ENCODE assay signal across 8 mouse cellular contexts in the genomic region with DNA sequence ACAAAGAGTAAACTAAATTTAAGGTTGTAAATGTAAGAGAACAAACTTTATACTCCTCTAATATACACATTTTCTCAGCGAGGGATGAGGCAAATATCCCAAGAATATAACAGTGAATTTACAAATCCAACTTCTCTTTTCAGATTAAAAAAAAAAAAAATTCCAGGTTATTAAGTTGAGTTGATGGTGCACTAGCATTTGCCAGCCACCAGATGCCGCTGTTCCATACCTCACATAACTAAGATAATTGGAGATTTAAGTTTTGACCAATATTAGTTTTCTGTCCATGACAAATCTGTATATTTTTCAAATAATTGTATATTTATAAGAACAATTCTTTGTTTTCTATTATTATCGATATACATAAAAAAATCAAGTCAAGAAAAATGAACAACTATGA.
A peak's percentile ranks its signal among the peaks of the same experiment; 100 is the strongest.
DNase-seq lines count a peak whose midpoint lies in the region; ATAC-seq and TF ChIP-seq lines count a peak whose summit lies in the region.

No protein-coding gene starts in this region.

- H3K36me3 ChIP-seq in kidney, postnatal 0 days (ENCODE audit: insufficient read depth, low read length), result no peaks in the 10 kb centered on the region
- H3K36me3 ChIP-seq in kidney, embryonic 16.5 days (ENCODE audit: insufficient read depth, low read length), result no peaks in the 10 kb centered on the region
- no peaks in the 10 kb centered on the region for H3K36me3 ChIP-seq in MEL (ENCODE audit: control insufficient read depth in 1 of 2, insufficient read depth in 2 of 2, low read length in 2 of 2)

- H3K4me1 ChIP-seq in kidney, postnatal 0 days (replicated peaks; ENCODE audit: insufficient read depth, low read length), result no peaks in the 10 kb centered on the region
- no peaks in the 10 kb centered on the region for H3K4me1 ChIP-seq in kidney, embryonic 16.5 days (ENCODE audit: insufficient read depth, low read length)
- no peaks in the 10 kb centered on the region for H3K4me1 ChIP-seq in MEL (ENCODE audit: control insufficient read depth in 1 of 2, insufficient read depth in 2 of 2, low read length in 2 of 2)

- TF ChIP-seq RAD21 in MEL (IDR thresholded peaks at IDR 0.05; ENCODE audit: low read depth, low read length), result peak; percentile 35

- no peak overlapping the region for H3K4me2 ChIP-seq in kidney, postnatal 0 days (ENCODE audit: low read length)
- H3K4me2 ChIP-seq in kidney, embryonic 16.5 days (replicated peaks; ENCODE audit: low read depth, low read length), result no peak overlapping the region

- no peak overlapping the region for H3K27ac ChIP-seq in kidney, postnatal 0 days
- H3K27ac ChIP-seq in kidney, embryonic 16.5 days (ENCODE audit: low read length), result no peak overlapping the region
- no peak overlapping the region for H3K27ac ChIP-seq in MEL (ENCODE audit: control insufficient read depth, low read depth, low read length)

- peak; percentile 85 for TF ChIP-seq CTCF in kidney, postnatal 0 days (IDR thresholded peaks at IDR 0.05; ENCODE audit: low read depth)
- TF ChIP-seq CTCF in MEL (IDR thresholded peaks at IDR 0.05 in 2 of 3, conservative IDR thresholded peaks at IDR 0.05 in 1 of 3; ENCODE audit: control insufficient read depth in 1 of 3, insufficient read depth in 1 of 3, low read depth in 2 of 3, low read length in 3 of 3, poor library complexity in 1 of 3, severe bottlenecking in 1 of 3), result peak; percentile 35 to 57 (median 39); a peak in 4 of 6 replicates

- no peaks in the 10 kb centered on the region for H3K27me3 ChIP-seq in kidney, postnatal 0 days (ENCODE audit: insufficient read depth, low read length)
- no peaks in the 10 kb centered on the region for H3K27me3 ChIP-seq in kidney, embryonic 16.5 days (ENCODE audit: insufficient read depth, low read length)
- H3K27me3 ChIP-seq in MEL (ENCODE audit: control insufficient read depth in 1 of 2, insufficient read depth in 2 of 2, low read length in 2 of 2), result no peaks in the 10 kb centered on the region

- TF ChIP-seq EP300 in MEL (IDR thresholded peaks at IDR 0.05; ENCODE audit: low read depth in 1 of 2, low read length in 2 of 2), result no peak

- WGBS in kidney, postnatal 0 days, result 9% methylated on average over 3 of the region's 3 CpGs
- WGBS in kidney, embryonic 16.5 days, result 9% methylated on average over 3 of the region's 3 CpGs

- no peaks in the 10 kb centered on the region for H3K79me2 ChIP-seq in MEL (ENCODE audit: control insufficient read depth, insufficient read depth, low read length, poor library complexity)

- no peaks in the 10 kb centered on the region for H3K9me3 ChIP-seq in kidney, postnatal 0 days (replicated peaks; ENCODE audit: low read length)
- no peaks in the 10 kb centered on the region for H3K9me3 ChIP-seq in kidney, embryonic 16.5 days (ENCODE audit: low read length)
- H3K9me3 ChIP-seq in MEL (replicated peaks; ENCODE audit: insufficient read depth, low read length), result no peaks in the 10 kb centered on the region

- ATAC-seq in kidney, postnatal 0 days (replicated peaks; ENCODE audit: low FRiP score, low read depth), result no peak
- ATAC-seq in kidney, embryonic 16.5 days (ENCODE audit: low FRiP score, low TSS enrichment), result no peak

- DNase-seq in adrenal gland, postnatal 10 days, result peak; percentile 25
- no peak for DNase-seq in adrenal gland, adult 2 months
- peak; percentile 58 for DNase-seq in kidney, postnatal 0 days (ENCODE audit: low spot score)
- peak; percentile 44 for DNase-seq in MEL (ENCODE audit: low read depth, low spot score)
- DNase-seq in induced T-regulatory cell, adult 2 months (ENCODE audit: low read depth), result peak; percentile 18
- no peak for DNase-seq in spleen, adult 18-20 months
- DNase-seq in urinary bladder, postnatal 4 days (ENCODE audit: low spot score in 2 of 2), result no peak

- no peak overlapping the region for H3K9ac ChIP-seq in kidney, postnatal 0 days (ENCODE audit: low read depth, low read length)
- no peak overlapping the region for H3K9ac ChIP-seq in kidney, embryonic 16.5 days (replicated peaks; ENCODE audit: low read length)
- no peak overlapping the region for H3K9ac ChIP-seq in MEL (ENCODE audit: control insufficient read depth, low read depth, low read length, poor library complexity, severe bottlenecking)

- TF ChIP-seq POLR2A in MEL (IDR thresholded peaks at IDR 0.05; ENCODE audit: control insufficient read depth in 1 of 2, insufficient read depth in 1 of 2, low read depth in 1 of 2, low read length in 2 of 2, poor library complexity in 1 of 2), result no peak

- H3K4me3 ChIP-seq in kidney, postnatal 0 days (replicated peaks; ENCODE audit: low read depth, low read length), result no peak overlapping the region
- no peak overlapping the region for H3K4me3 ChIP-seq in kidney, embryonic 16.5 days (ENCODE audit: low read length)
- H3K4me3 ChIP-seq in MEL (ENCODE audit: control insufficient read depth in 1 of 2, insufficient read depth in 1 of 2, low read depth in 2 of 2, low read length in 2 of 2), result no peak overlapping the region

TF ChIP-seq in MEL, 35 proteins besides CTCF, POLR2A, EP300 and RAD21:
- TF ChIP-seq MYC (IDR thresholded peaks at IDR 0.05; ENCODE audit: low read depth, low read length), result no peak
- no peak for TF ChIP-seq KAT2A (conservative IDR thresholded peaks at IDR 0.05; ENCODE audit: low read depth, low read length)
- no peak for TF ChIP-seq TAL1 (IDR thresholded peaks at IDR 0.05; ENCODE audit: low read length)
- no peak for TF ChIP-seq MYB (IDR thresholded peaks at IDR 0.05; ENCODE audit: low read depth, low read length)
- no peak for TF ChIP-seq CHD2 (IDR thresholded peaks at IDR 0.05; ENCODE audit: low read length)
- peak; percentile 90 for TF ChIP-seq ZNF384 (IDR thresholded peaks at IDR 0.05; ENCODE audit: low read depth, low read length)
- TF ChIP-seq SMC3 (IDR thresholded peaks at IDR 0.05; ENCODE audit: low read depth, low read length), result peak; percentile 46; the same call in 1 of the 2 replicates

Comparison
In these comparisons a context has a peak if more than half of its experiments do, and no peak if none do; other contexts are left out.
1. DNase-seq: peak in adrenal gland, postnatal 10 days (single experiment), kidney, postnatal 0 days (single experiment), MEL (single experiment) and induced T-regulatory cell, adult 2 months (single experiment); none in adrenal gland, adult 2 months (single experiment), spleen, adult 18-20 months (0 of 2) and urinary bladder, postnatal 4 days (0 of 2).